Mouse (Mus musculus) intestine, embryonic 14.5 days (tissue): ENCODE data around the gene Slc35a1. TPM values are rescaled to one million over a fixed set of nuclear protein-coding genes. Genes with fewer than 3 reads are reported as not detected.

Experiments
- ATAC-seq: fragments of 200-750 bp; cut with Nextera tagmentation; replicated peaks from 2 replicates; pipeline ENCODE4 v1.8.0; 2017; ENCODE audit warnings: low read depth, moderate number of reproducible peaks, moderate TSS enrichment, moderate library complexity; ENCODE audit not compliant: low FRiP score, low TSS enrichment
- DNase-seq: peaks from one replicate; pipeline ENCODE4 v3.0.0-alpha.2; 2018; ENCODE audit warnings: low spot score
- H3K27ac ChIP-seq: fragments of 300-500 bp; sonication (generic); 2 replicates; pipeline ENCODE4 v1.5.1; 2014; ENCODE audit warnings: low read depth, mild to moderate bottlenecking, control low read depth
- H3K27me3 ChIP-seq: fragments of 300-500 bp; sonication (generic); replicated peaks from 2 replicates; pipeline ENCODE4 v1.6.1; 2014; ENCODE audit warnings: low read length, control low read depth; ENCODE audit not compliant: control insufficient read depth, insufficient read depth
- H3K36me3 ChIP-seq: fragments of 300-500 bp; sonication (generic); 2 replicates; pipeline ENCODE4 v1.6.1; 2014; ENCODE audit warnings: low read length, control low read depth; ENCODE audit not compliant: control insufficient read depth, insufficient read depth
- H3K4me1 ChIP-seq: fragments of 300-500 bp; sonication (generic); replicated peaks from 2 replicates; pipeline ENCODE4 v1.6.1; 2014; ENCODE audit warnings: low read length, control low read depth, mixed read lengths; ENCODE audit not compliant: control insufficient read depth, insufficient read depth
- H3K4me2 ChIP-seq: fragments of 300-500 bp; sonication (generic); 2 replicates; pipeline ENCODE4 v1.6.1; 2014; ENCODE audit warnings: low read length
- H3K4me3 ChIP-seq: fragments of 300-500 bp; sonication (generic); 2 replicates; pipeline ENCODE4 v1.5.1; 2014; ENCODE audit warnings: low read depth, low read length, control low read depth, mixed read lengths
- H3K9ac ChIP-seq: fragments of 300-500 bp; sonication (generic); 2 replicates; pipeline ENCODE4 v1.6.1; 2014; ENCODE audit warnings: mild to moderate bottlenecking, low read length
- H3K9me3 ChIP-seq: fragments of 300-500 bp; sonication (generic); 2 replicates; pipeline ENCODE4 v1.6.1; 2016; ENCODE audit warnings: low read length, control low read depth; ENCODE audit not compliant: control insufficient read depth
- WGBS: fragments of 180-500 bp; shearing (Covaris S2); extraction: QIAGEN DNeasy Blood & Tissue Kit; methylation state at CpG from one replicate; pipeline ENCODE4 v1.1.7; 2014; 5-methylcytosine and 5-hydroxymethylcytosine counted together
- polyA plus RNA-seq: library from polyadenylated mRNA; unstranded; fragments of >200 nt; fragmentation: Nextera tagmentation; extraction: Ambion mirVana; gene quantifications from 2 replicates; pipeline ENCODE4 v1.2.1, GENCODE M21; 2014

Slc35a1 gene
- polyA plus RNA-seq, 1 experiment from 2014 or later = 69.2 TPM

GRCm38 (mm10) chr4:34719421-34719820 lies 32.2 kb upstream of the Slc35a1 start:
- ATAC-seq = no peak
- Histone ChIP-seq H3K36me3 (no peaks in the 10 kb centered on the region), H3K27me3 (no peaks in the 10 kb centered on the region), H3K9me3 (peaks cover 6% of the 10 kb centered on the region; the same call in 1 of the 2 replicates), H3K4me3 (no peak overlapping the region), H3K27ac (no peak overlapping the region), H3K4me1 (no peaks in the 10 kb centered on the region), H3K4me2 (no peak overlapping the region), H3K9ac (no peak overlapping the region)
- DNase-seq = no peak
- WGBS = 97% methylated on average over 12 of the region's 12 CpGs

GRCm38 (mm10) chr4:34715062-34715461 lies 27.8 kb upstream of the Slc35a1 start:
- ATAC-seq (no peak), DNase-seq (no peak)
- no peak overlapping the region for H3K4me2 ChIP-seq
- no peak overlapping the region for H3K27ac ChIP-seq
- no peaks in the 10 kb centered on the region for H3K27me3 ChIP-seq
- H3K4me3 ChIP-seq = no peak overlapping the region
- H3K9me3 ChIP-seq = peaks cover 5% of the 10 kb centered on the region; the same call in 1 of the 2 replicates
- no peaks in the 10 kb centered on the region for H3K4me1 ChIP-seq
- no peak overlapping the region for H3K9ac ChIP-seq
- H3K36me3 ChIP-seq = no peaks in the 10 kb centered on the region
- WGBS = 97% methylated on average over 1 of the region's 1 CpGs

- WGBS = 71% methylated on average over 3 of the region's 3 CpGs
- Histone ChIP-seq H3K4me2 (no peak overlapping the region), H3K4me1 (no peaks in the 10 kb centered on the region), H3K36me3 (no peaks in the 10 kb centered on the region), H3K9ac (no peak overlapping the region), H3K4me3 (no peak overlapping the region), H3K9me3 (0 out of 2 replicates have a peak, but pooled peaks cover 2% of the 10 kb centered on the region), H3K27me3 (no peaks in the 10 kb centered on the region), H3K27ac (no peak overlapping the region)
- DNase-seq (no peak), ATAC-seq (no peak)
Measured at GRCm38 (mm10) chr4:34708127-34708526, 20.9 kb upstream of the Slc35a1 start.

- H3K4me3 ChIP-seq = no peak overlapping the region
- no peaks in the 10 kb centered on the region for H3K4me1 ChIP-seq
- H3K27ac ChIP-seq = no peak overlapping the region
- H3K9me3 ChIP-seq = 0 out of 2 replicates have a peak, but pooled peaks cover 2% of the 10 kb centered on the region
- H3K4me2 ChIP-seq = no peak overlapping the region
- H3K9ac ChIP-seq = no peak overlapping the region
- WGBS = 71% methylated on average over 3 of the region's 3 CpGs
- no peak for DNase-seq
- no peaks in the 10 kb centered on the region for H3K36me3 ChIP-seq
- no peaks in the 10 kb centered on the region for H3K27me3 ChIP-seq
- ATAC-seq = no peak
Measured at GRCm38 (mm10) chr4:34707248-34707647, 20.0 kb upstream of the Slc35a1 start.

GRCm38 (mm10) chr4:34703029-34703428 lies 15.8 kb upstream of the Slc35a1 start:
- Histone ChIP-seq H3K4me3 (no peak overlapping the region), H3K9ac (no peak overlapping the region), H3K27me3 (no peaks in the 10 kb centered on the region), H3K36me3 (no peaks in the 10 kb centered on the region), H3K4me1 (no peaks in the 10 kb centered on the region), H3K4me2 (no peak overlapping the region), H3K27ac (no peak overlapping the region), H3K9me3 (no peaks in the 10 kb centered on the region)
- 65% methylated on average over 4 of the region's 4 CpGs for WGBS
- DNase-seq (no peak), ATAC-seq (no peak)

GRCm38 (mm10) chr4:34702231-34702630 lies 15.0 kb upstream of the Slc35a1 start:
- no peak overlapping the region for H3K27ac ChIP-seq
- H3K4me1 ChIP-seq = no peaks in the 10 kb centered on the region
- no peak overlapping the region for H3K9ac ChIP-seq
- no peak overlapping the region for H3K4me3 ChIP-seq
- DNase-seq = no peak
- H3K27me3 ChIP-seq = no peaks in the 10 kb centered on the region
- no peaks in the 10 kb centered on the region for H3K36me3 ChIP-seq
- no peak overlapping the region for H3K4me2 ChIP-seq
- no peak for ATAC-seq
- 94% methylated on average over 11 of the region's 11 CpGs for WGBS
- H3K9me3 ChIP-seq = no peaks in the 10 kb centered on the region

- H3K36me3 ChIP-seq = no peaks in the 10 kb centered on the region
- peak; percentile 57 for DNase-seq
- no peak overlapping the region for H3K9ac ChIP-seq
- no peak overlapping the region for H3K27ac ChIP-seq
- no peaks in the 10 kb centered on the region for H3K4me1 ChIP-seq
- no peak overlapping the region for H3K4me2 ChIP-seq
- no peak for ATAC-seq
- no peak overlapping the region for H3K4me3 ChIP-seq
- WGBS = 58% methylated on average over 5 of the region's 5 CpGs
- no peaks in the 10 kb centered on the region for H3K27me3 ChIP-seq
- no peaks in the 10 kb centered on the region for H3K9me3 ChIP-seq
Measured at GRCm38 (mm10) chr4:34701528-34701927, 14.3 kb upstream of the Slc35a1 start.

- H3K36me3 ChIP-seq = no peaks in the 10 kb centered on the region; the same call in 1 of the 2 replicates
- H3K27me3 ChIP-seq = no peaks in the 10 kb centered on the region
- 70% methylated on average over 3 of the region's 3 CpGs for WGBS
- H3K4me3 ChIP-seq = no peak overlapping the region
- no peak overlapping the region for H3K9ac ChIP-seq
- ATAC-seq = no peak
- no peak overlapping the region; the same call in 1 of the 2 replicates for H3K27ac ChIP-seq
- no peak for DNase-seq
- H3K9me3 ChIP-seq = no peaks in the 10 kb centered on the region
- peak overlapping the region; percentile 68 for H3K4me2 ChIP-seq
- H3K4me1 ChIP-seq = peaks cover 3% of the 10 kb centered on the region; the same call in 1 of the 2 replicates
Measured at GRCm38 (mm10) chr4:34688021-34688420, 783 bp upstream of the Slc35a1 start.

- WGBS = 92% methylated on average over 5 of the region's 5 CpGs
- H3K9ac ChIP-seq = no peak overlapping the region
- peaks cover 37% of the 10 kb centered on the region for H3K36me3 ChIP-seq
- H3K4me3 ChIP-seq = no peak overlapping the region
- H3K9me3 ChIP-seq = no peaks in the 10 kb centered on the region
- no peak overlapping the region for H3K4me2 ChIP-seq
- no peak overlapping the region for H3K27ac ChIP-seq
- DNase-seq = no peak
- H3K27me3 ChIP-seq = no peaks in the 10 kb centered on the region
- no peaks in the 10 kb centered on the region; the same call in 1 of the 2 replicates for H3K4me1 ChIP-seq
- ATAC-seq = no peak
Measured at GRCm38 (mm10) chr4:34680530-34680929, 6.7 kb downstream of the Slc35a1 start.
